Mouse (Mus musculus): Measurements from ENCODE around the gene Anapc16. TPM values are rescaled to one million over a fixed set of nuclear protein-coding genes. Genes with fewer than 3 reads are reported as not detected.
"Not testable (repeated sequence)": the region's sequence is repeated elsewhere in the genome, so short reads cannot be mapped to it uniquely, and the experiment has no call there.

Anapc16 gene
- polyA plus RNA-seq, 1 experiment: 41.3 TPM

DNA sequence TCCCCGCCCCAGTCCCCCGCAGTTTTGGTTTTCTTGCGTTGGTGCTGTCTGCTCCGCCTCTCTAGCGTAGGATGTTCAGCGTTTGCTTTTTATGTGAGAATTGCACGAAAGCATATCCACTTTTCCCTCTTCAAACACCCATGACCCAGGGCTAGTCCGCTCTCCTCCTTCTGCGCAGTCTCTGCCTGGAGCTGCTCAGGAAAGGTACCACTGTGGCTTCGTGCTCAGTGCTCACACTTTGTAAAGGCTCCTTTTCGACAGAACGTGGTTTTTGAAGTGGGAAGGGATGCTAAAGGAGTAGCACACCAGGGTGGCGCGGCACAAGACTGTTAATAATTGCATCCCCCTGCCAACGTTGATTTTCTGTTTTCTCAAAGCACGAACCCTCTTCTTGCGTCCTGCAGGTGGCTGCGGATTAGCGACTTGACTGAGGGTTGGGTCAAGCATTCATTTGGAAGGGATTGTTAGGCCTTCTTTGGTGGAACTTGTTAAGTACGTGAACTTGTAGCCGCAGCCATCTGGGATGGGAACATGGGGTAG is 348 bp upstream of the Anapc16 start:
- peak overlapping the region; percentile 87 for H3K27ac ChIP-seq (ENCODE audit: control insufficient read depth, insufficient read depth, low read depth, low read length)
- H3K36me3 ChIP-seq (ENCODE audit: control insufficient read depth, insufficient read depth, low read length): no peaks in the 10 kb centered on the region; the same call in none of the 2 replicates
- peaks cover 2% of the 10 kb centered on the region for H3K4me1 ChIP-seq (ENCODE audit: control insufficient read depth, insufficient read depth, low read length)
- no peaks in the 10 kb centered on the region for H3K27me3 ChIP-seq (ENCODE audit: control insufficient read depth, insufficient read depth, low read length)
- peak overlapping the region; percentile 98 for H3K4me3 ChIP-seq (ENCODE audit: control insufficient read depth, low read depth, low read length)
- TF ChIP-seq POLR2A (IDR thresholded peaks at IDR 0.05; ENCODE audit: control insufficient read depth, low read depth, low read length) (no peak), CTCF (IDR thresholded peaks at IDR 0.05; ENCODE audit: control insufficient read depth, insufficient read depth, insufficient replicate concordance, low read depth, low read length) (no peak)

DNA sequence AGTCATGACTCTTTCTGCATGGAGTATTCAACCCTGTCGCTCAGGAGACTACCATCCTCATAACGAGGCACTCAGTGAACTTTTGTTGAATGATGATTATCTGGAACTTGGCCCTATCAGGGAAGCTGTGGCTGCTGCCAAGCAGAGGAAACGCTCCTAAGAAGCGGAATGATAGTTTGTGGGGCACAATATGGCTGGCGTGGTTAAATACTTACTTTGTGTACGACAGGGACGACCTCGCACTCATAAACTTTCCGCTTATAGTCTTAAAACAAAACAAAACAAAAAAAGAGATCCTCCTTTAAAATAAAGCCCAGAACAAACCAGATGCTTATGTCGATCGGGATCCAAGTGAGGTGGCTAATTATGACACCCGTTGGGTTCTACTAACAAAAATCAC is 732 bp downstream of the Anapc16 start:
- Histone ChIP-seq H3K27me3 (ENCODE audit: control insufficient read depth, insufficient read depth, low read length) (no peaks in the 10 kb centered on the region), H3K4me1 (ENCODE audit: control insufficient read depth, insufficient read depth, low read length) (peaks cover 2% of the 10 kb centered on the region), H3K27ac (ENCODE audit: control insufficient read depth, insufficient read depth, low read depth, low read length) (peak overlapping the region; percentile 99), H3K36me3 (ENCODE audit: control insufficient read depth, insufficient read depth, low read length) (no peaks in the 10 kb centered on the region; the same call in none of the 2 replicates), H3K4me3 (ENCODE audit: control insufficient read depth, low read depth, low read length) (peak overlapping the region; percentile 98)
- TF ChIP-seq POLR2A (IDR thresholded peaks at IDR 0.05; ENCODE audit: control insufficient read depth, low read depth, low read length) (no peak), CTCF (IDR thresholded peaks at IDR 0.05; ENCODE audit: control insufficient read depth, insufficient read depth, insufficient replicate concordance, low read depth, low read length) (no peak)

DNA sequence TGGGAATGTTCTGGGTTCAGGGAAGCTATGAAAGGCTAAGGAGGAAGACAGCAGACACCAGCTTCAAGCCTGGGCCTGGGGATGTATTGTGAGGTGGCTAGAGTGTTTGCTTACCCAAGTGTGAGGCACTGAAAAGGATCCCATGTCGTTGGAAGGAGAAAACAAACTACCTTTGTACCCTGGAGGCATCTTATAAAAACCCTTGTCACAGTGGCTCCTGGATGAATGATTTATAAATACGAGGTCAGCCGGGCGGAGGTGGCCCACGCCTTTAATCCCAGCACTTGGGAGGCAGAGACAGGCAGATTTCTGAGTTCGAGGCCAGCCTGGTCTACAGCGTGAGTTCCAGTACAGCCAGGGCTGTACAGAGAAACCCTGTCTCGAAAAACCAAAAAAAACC is 1.3 kb downstream of the Anapc16 start:
- H3K4me3 ChIP-seq (ENCODE audit: control insufficient read depth, low read depth, low read length): peak overlapping the region; percentile 85
- not testable (repeated sequence) for H3K4me1 ChIP-seq (ENCODE audit: control insufficient read depth, insufficient read depth, low read length)

GRCm38 (mm10) chr10:59999057-59999456 is 3.9 kb downstream of the Anapc16 start:
- Histone ChIP-seq H3K4me1 (ENCODE audit: control insufficient read depth, insufficient read depth, low read length) (no peaks in the 10 kb centered on the region; the same call in 1 of the 2 replicates), H3K4me3 (ENCODE audit: control insufficient read depth, low read depth, low read length) (no peak overlapping the region), H3K27ac (ENCODE audit: control insufficient read depth, insufficient read depth, low read depth, low read length) (no peak overlapping the region), H3K27me3 (ENCODE audit: control insufficient read depth, insufficient read depth, low read length) (no peaks in the 10 kb centered on the region), H3K36me3 (ENCODE audit: control insufficient read depth, insufficient read depth, low read length) (no peaks in the 10 kb centered on the region; the same call in none of the 2 replicates)
- TF ChIP-seq CTCF (IDR thresholded peaks at IDR 0.05; ENCODE audit: control insufficient read depth, insufficient read depth, insufficient replicate concordance, low read depth, low read length): no peak
- no peak for TF ChIP-seq POLR2A (IDR thresholded peaks at IDR 0.05; ENCODE audit: control insufficient read depth, low read depth, low read length)

More for the DNA sequence above, 1.3 kb downstream of the Anapc16 start:
- peak overlapping the region; percentile 52 for H3K27ac ChIP-seq (ENCODE audit: control insufficient read depth, insufficient read depth, low read depth, low read length)
- not testable (repeated sequence) for H3K27me3 ChIP-seq (ENCODE audit: control insufficient read depth, insufficient read depth, low read length); H3K36me3 ChIP-seq (ENCODE audit: control insufficient read depth, insufficient read depth, low read length)

DNA sequence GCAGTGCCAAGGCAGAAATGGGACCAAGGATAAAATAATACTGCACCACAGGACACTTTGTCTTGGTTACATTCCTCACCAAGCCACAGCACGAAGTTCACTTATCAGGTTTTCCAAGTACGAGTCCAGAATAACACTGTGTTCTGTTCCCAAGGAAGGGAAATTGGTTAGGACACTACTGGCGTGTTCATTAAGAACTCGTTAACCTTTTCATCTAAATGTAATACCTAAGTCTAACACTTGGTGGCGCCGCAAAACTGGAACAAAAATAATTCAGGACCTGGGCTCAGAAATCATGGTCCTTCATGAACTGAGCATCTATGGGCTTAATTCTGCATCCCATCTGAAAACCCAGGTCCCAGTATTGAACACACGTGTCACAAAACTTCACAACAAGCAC is 5.3 kb downstream of the Anapc16 start:
- Histone ChIP-seq H3K27ac (ENCODE audit: control insufficient read depth, insufficient read depth, low read depth, low read length) (no peak overlapping the region), H3K27me3 (ENCODE audit: control insufficient read depth, insufficient read depth, low read length) (no peaks in the 10 kb centered on the region), H3K36me3 (ENCODE audit: control insufficient read depth, insufficient read depth, low read length) (no peaks in the 10 kb centered on the region; the same call in none of the 2 replicates), H3K4me3 (ENCODE audit: control insufficient read depth, low read depth, low read length) (no peak overlapping the region), H3K4me1 (ENCODE audit: control insufficient read depth, insufficient read depth, low read length) (no peaks in the 10 kb centered on the region; the same call in 1 of the 2 replicates)
- TF ChIP-seq CTCF (IDR thresholded peaks at IDR 0.05; ENCODE audit: control insufficient read depth, insufficient read depth, insufficient replicate concordance, low read depth, low read length) (peak; percentile 5; the same call in 1 of the 2 replicates), POLR2A (IDR thresholded peaks at IDR 0.05; ENCODE audit: control insufficient read depth, low read depth, low read length) (no peak)

DNA sequence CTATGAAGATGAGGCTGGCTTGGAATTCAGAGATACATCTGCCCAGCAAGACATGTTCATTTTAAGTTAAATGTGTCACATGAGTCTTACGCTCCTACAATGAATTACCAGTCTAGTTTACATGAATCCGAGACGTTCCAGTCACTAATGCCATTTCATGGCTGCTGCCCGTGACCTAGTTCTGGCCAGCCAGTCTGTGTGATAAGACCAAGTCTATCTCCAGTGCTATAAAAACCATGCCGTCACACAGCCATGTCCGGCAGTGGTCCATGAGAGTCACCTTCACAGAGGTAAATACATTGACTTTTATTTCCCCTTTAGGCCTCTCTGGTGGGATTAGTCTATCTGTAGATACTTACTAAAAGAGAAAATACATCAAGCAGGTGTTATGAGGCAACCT is 7.0 kb downstream of the Anapc16 start:
- no peak for TF ChIP-seq POLR2A (IDR thresholded peaks at IDR 0.05; ENCODE audit: control insufficient read depth, low read depth, low read length)
- no peak for TF ChIP-seq CTCF (IDR thresholded peaks at IDR 0.05; ENCODE audit: control insufficient read depth, insufficient read depth, insufficient replicate concordance, low read depth, low read length)
- no peaks in the 10 kb centered on the region; the same call in 1 of the 2 replicates for H3K36me3 ChIP-seq (ENCODE audit: control insufficient read depth, insufficient read depth, low read length)
- no peaks in the 10 kb centered on the region for H3K27me3 ChIP-seq (ENCODE audit: control insufficient read depth, insufficient read depth, low read length)
- no peak overlapping the region for H3K27ac ChIP-seq (ENCODE audit: control insufficient read depth, insufficient read depth, low read depth, low read length)
- no peak overlapping the region for H3K4me3 ChIP-seq (ENCODE audit: control insufficient read depth, low read depth, low read length)
- H3K4me1 ChIP-seq (ENCODE audit: control insufficient read depth, insufficient read depth, low read length): no peaks in the 10 kb centered on the region; the same call in 1 of the 2 replicates

- H3K27me3 ChIP-seq (ENCODE audit: control insufficient read depth, insufficient read depth, low read length); H3K4me3 ChIP-seq (ENCODE audit: control insufficient read depth, low read depth, low read length); H3K4me1 ChIP-seq (ENCODE audit: control insufficient read depth, insufficient read depth, low read length); H3K27ac ChIP-seq (ENCODE audit: control insufficient read depth, insufficient read depth, low read depth, low read length); H3K36me3 ChIP-seq (ENCODE audit: control insufficient read depth, insufficient read depth, low read length): not testable (repeated sequence)
Observed at GRCm38 (mm10) chr10:59993813-59994212, 9.1 kb downstream of the Anapc16 start.

DNA sequence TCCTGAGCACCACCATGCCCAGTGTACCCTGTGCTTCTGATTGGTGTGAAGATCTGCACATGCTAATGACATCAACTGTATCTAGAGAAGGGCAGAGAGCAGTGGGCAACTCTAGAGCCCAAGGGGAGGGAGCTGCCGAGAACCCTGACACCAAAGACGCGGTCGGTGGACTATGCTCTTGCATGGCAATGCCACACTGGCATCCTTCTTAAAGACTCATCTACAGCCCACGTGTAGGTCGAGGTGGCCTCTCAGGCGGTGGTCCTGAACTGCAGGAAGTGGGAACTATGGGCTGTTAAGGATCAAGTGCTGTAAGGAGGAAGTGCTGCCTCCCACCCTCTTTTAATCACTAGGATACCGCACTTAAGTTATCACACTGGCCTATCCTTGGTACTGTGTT is 10.9 kb downstream of the Anapc16 start:
- Histone ChIP-seq H3K4me3 (ENCODE audit: control insufficient read depth, low read depth, low read length) (no peak overlapping the region), H3K4me1 (ENCODE audit: control insufficient read depth, insufficient read depth, low read length) (no peaks in the 10 kb centered on the region; the same call in 1 of the 2 replicates), H3K36me3 (ENCODE audit: control insufficient read depth, insufficient read depth, low read length) (peaks cover 3% of the 10 kb centered on the region; the same call in 1 of the 2 replicates), H3K27me3 (ENCODE audit: control insufficient read depth, insufficient read depth, low read length) (no peaks in the 10 kb centered on the region), H3K27ac (ENCODE audit: control insufficient read depth, insufficient read depth, low read depth, low read length) (no peak overlapping the region)
- TF ChIP-seq CTCF (IDR thresholded peaks at IDR 0.05; ENCODE audit: control insufficient read depth, insufficient read depth, insufficient replicate concordance, low read depth, low read length): no peak
- no peak for TF ChIP-seq POLR2A (IDR thresholded peaks at IDR 0.05; ENCODE audit: control insufficient read depth, low read depth, low read length)
